Mouse (Mus musculus): ENCODE results near the gene Ccr1l1. TPM values are rescaled to one million over a fixed set of nuclear protein-coding genes. Genes with fewer than 3 reads are reported as not detected.
"Not testable (repeated sequence)": the region's sequence is repeated elsewhere in the genome, so short reads cannot be mapped to it uniquely, and the experiment has no call there.

Gene Ccr1l1
- polyA plus RNA-seq, 1 experiment from 2014 or later, result not detected

GRCm38 (mm10) chr9:123976876-123977663, 1.1 kb downstream of the Ccr1l1 start:
- WGBS, result 73% methylated on average over 9 of the region's 9 CpGs
- Histone ChIP-seq H3K36me3 (ENCODE audit: insufficient read depth) (no peaks in the 10 kb centered on the region), H3K4me3 (ENCODE audit: low read depth, low read length) (no peak overlapping the region), H3K4me2 (no peak overlapping the region), H3K27ac (ENCODE audit: low read depth) (no peak overlapping the region), H3K9ac (no peak overlapping the region), H3K27me3 (ENCODE audit: insufficient read depth, low read length) (no peaks in the 10 kb centered on the region), H3K4me1 (ENCODE audit: insufficient read depth) (no peaks in the 10 kb centered on the region), H3K9me3 (ENCODE audit: low read depth, low read length) (no peaks in the 10 kb centered on the region)
- ATAC-seq (ENCODE audit: insufficient read depth), result no peak
- no peak for DNase-seq
- no peak for TF ChIP-seq CTCF (IDR thresholded peaks at IDR 0.05; ENCODE audit: low read depth)

GRCm38 (mm10) chr9:123975630-123976029, 2.6 kb downstream of the Ccr1l1 start:
- Histone ChIP-seq H3K4me1 (ENCODE audit: insufficient read depth) (no peaks in the 10 kb centered on the region), H3K27me3 (ENCODE audit: insufficient read depth, low read length) (no peaks in the 10 kb centered on the region), H3K36me3 (ENCODE audit: insufficient read depth) (no peaks in the 10 kb centered on the region), H3K9ac (no peak overlapping the region), H3K9me3 (ENCODE audit: low read depth, low read length) (no peaks in the 10 kb centered on the region), H3K4me2 (no peak overlapping the region), H3K4me3 (ENCODE audit: low read depth, low read length) (no peak overlapping the region), H3K27ac (ENCODE audit: low read depth) (no peak overlapping the region)
- 69% methylated on average over 2 of the region's 2 CpGs for WGBS
- DNase-seq (no peak), ATAC-seq (ENCODE audit: insufficient read depth) (no peak)
- TF ChIP-seq CTCF (IDR thresholded peaks at IDR 0.05; ENCODE audit: low read depth), result no peak

- ATAC-seq (ENCODE audit: insufficient read depth) (no peak), DNase-seq (peak; percentile 5)
- no peak within 1 kb of the TSS for H3K4me3 ChIP-seq (ENCODE audit: low read depth, low read length)
- H3K9ac ChIP-seq, result no peak within 1 kb of the TSS
- H3K9me3 ChIP-seq (ENCODE audit: low read depth, low read length), result no peaks in the 10 kb centered on the region
- 78% methylated on average over 1 of the region's 1 CpGs for WGBS
- no peak within 1 kb of the TSS for H3K4me2 ChIP-seq
- H3K27ac ChIP-seq (ENCODE audit: low read depth), result no peak within 1 kb of the TSS
- no peak for TF ChIP-seq CTCF (IDR thresholded peaks at IDR 0.05; ENCODE audit: low read depth)
- H3K36me3 ChIP-seq (ENCODE audit: insufficient read depth), result no peaks in the 10 kb centered on the region
- no peaks in the 10 kb centered on the region for H3K27me3 ChIP-seq (ENCODE audit: insufficient read depth, low read length)
- no peaks in the 10 kb centered on the region for H3K4me1 ChIP-seq (ENCODE audit: insufficient read depth)
Observed at GRCm38 (mm10) chr9:123968290-123968912, 9.8 kb downstream of the Ccr1l1 start, which contains the start of gene Ccr1. TSS of gene Ccr1 (minus strand) at chr9:123968692.

GRCm38 (mm10) chr9:123966858-123967495, 11.2 kb downstream of the Ccr1l1 start:
- not testable (repeated sequence) for H3K27me3 ChIP-seq (ENCODE audit: insufficient read depth, low read length); DNase-seq; H3K4me2 ChIP-seq; H3K9ac ChIP-seq; H3K9me3 ChIP-seq (ENCODE audit: low read depth, low read length); H3K4me3 ChIP-seq (ENCODE audit: low read depth, low read length); ATAC-seq (ENCODE audit: insufficient read depth); H3K27ac ChIP-seq (ENCODE audit: low read depth); H3K36me3 ChIP-seq (ENCODE audit: insufficient read depth); H3K4me1 ChIP-seq (ENCODE audit: insufficient read depth)
- 78% methylated on average over 1 of the region's 4 CpGs for WGBS

- no peak overlapping the region for H3K9ac ChIP-seq
- WGBS, result 77% methylated on average over 3 of the region's 3 CpGs
- DNase-seq (no peak), ATAC-seq (ENCODE audit: insufficient read depth) (no peak)
- no peaks in the 10 kb centered on the region for H3K4me1 ChIP-seq (ENCODE audit: insufficient read depth)
- no peak for TF ChIP-seq CTCF (IDR thresholded peaks at IDR 0.05; ENCODE audit: low read depth)
- H3K4me3 ChIP-seq (ENCODE audit: low read depth, low read length), result no peak overlapping the region
- H3K4me2 ChIP-seq, result no peak overlapping the region
- H3K27me3 ChIP-seq (ENCODE audit: insufficient read depth, low read length), result no peaks in the 10 kb centered on the region
- no peaks in the 10 kb centered on the region for H3K36me3 ChIP-seq (ENCODE audit: insufficient read depth)
- H3K27ac ChIP-seq (ENCODE audit: low read depth), result no peak overlapping the region
- H3K9me3 ChIP-seq (ENCODE audit: low read depth, low read length), result no peaks in the 10 kb centered on the region
Observed at GRCm38 (mm10) chr9:123964776-123965175, 13.4 kb downstream of the Ccr1l1 start.

GRCm38 (mm10) chr9:123960161-123960560, 18.0 kb downstream of the Ccr1l1 start:
- WGBS, result 80% methylated on average over 1 of the region's 1 CpGs
- DNase-seq (no peak), ATAC-seq (ENCODE audit: insufficient read depth) (no peak)
- Histone ChIP-seq H3K9me3 (ENCODE audit: low read depth, low read length) (no peaks in the 10 kb centered on the region), H3K4me2 (no peak overlapping the region), H3K4me1 (ENCODE audit: insufficient read depth) (no peaks in the 10 kb centered on the region), H3K27ac (ENCODE audit: low read depth) (no peak overlapping the region), H3K27me3 (ENCODE audit: insufficient read depth, low read length) (no peaks in the 10 kb centered on the region), H3K4me3 (ENCODE audit: low read depth, low read length) (no peak overlapping the region), H3K36me3 (ENCODE audit: insufficient read depth) (no peaks in the 10 kb centered on the region), H3K9ac (no peak overlapping the region)
- no peak for TF ChIP-seq CTCF (IDR thresholded peaks at IDR 0.05; ENCODE audit: low read depth)

GRCm38 (mm10) chr9:123957911-123958413, 20.2 kb downstream of the Ccr1l1 start:
- no peak for DNase-seq
- H3K27me3 ChIP-seq (ENCODE audit: insufficient read depth, low read length), result no peaks in the 10 kb centered on the region
- no peak overlapping the region for H3K9ac ChIP-seq
- no peak overlapping the region for H3K4me2 ChIP-seq
- 55% methylated on average over 3 of the region's 3 CpGs for WGBS
- TF ChIP-seq CTCF (IDR thresholded peaks at IDR 0.05; ENCODE audit: low read depth), result no peak
- no peaks in the 10 kb centered on the region for H3K36me3 ChIP-seq (ENCODE audit: insufficient read depth)
- no peaks in the 10 kb centered on the region for H3K9me3 ChIP-seq (ENCODE audit: low read depth, low read length)
- H3K27ac ChIP-seq (ENCODE audit: low read depth), result no peak overlapping the region
- no peaks in the 10 kb centered on the region for H3K4me1 ChIP-seq (ENCODE audit: insufficient read depth)
- ATAC-seq (ENCODE audit: insufficient read depth), result no peak
- no peak overlapping the region for H3K4me3 ChIP-seq (ENCODE audit: low read depth, low read length)
